11 mouse cellular contexts compared by ENCODE assay signal in genomic region chr15:78607463-78607862, GRCm38 (mm10). TPM values are rescaled to one million over a fixed set of nuclear protein-coding genes. Genes with fewer than 3 reads are reported as not detected.
A peak's percentile ranks its signal among the peaks of the same experiment; 100 is the strongest.
DNase-seq lines count a peak whose midpoint lies in the region; ATAC-seq lines count a peak whose summit lies in the region.
"Had no signal": no experiment of that assay in that cellular context is flagged by ENCODE, and none has a peak within 500 bp of the region (broad histone marks: within the 10 kb centered on the region; RNA-seq: fewer than 3 reads in every experiment).

No protein-coding gene starts in this region.

- no peaks in the 10 kb centered on the region for H3K36me3 ChIP-seq in forebrain, embryonic 10.5 days (replicated peaks)
- no peaks in the 10 kb centered on the region for H3K36me3 ChIP-seq in forebrain, embryonic 13.5 days (ENCODE audit: poor library complexity, severe bottlenecking)
- H3K36me3 ChIP-seq in stomach, embryonic 16.5 days (ENCODE audit: control insufficient read depth, insufficient read depth, low read length) = no peaks in the 10 kb centered on the region
- H3K36me3 ChIP-seq: forebrain, embryonic 12.5 days had no signal

- ATAC-seq in forebrain, embryonic 13.5 days = no peak
- ATAC-seq in stomach, embryonic 16.5 days (ENCODE audit: insufficient read depth, low FRiP score) = peak; percentile 81

- no peak for DNase-seq in forebrain, embryonic 10.5 days (ENCODE audit: extremely low spot score, low spot score)
- DNase-seq in right cerebral cortex, adult 2 months (ENCODE audit: low spot score in 2 of 2) = peak; percentile 41 to 59
- DNase-seq in right cerebral cortex, postnatal 4 days = no peak
- DNase-seq in layer of hippocampus, postnatal 36 days = peak; percentile 34 to 42
- no peak for DNase-seq in gastrocnemius, postnatal 10 days
- DNase-seq in embryo, embryonic 10 days (ENCODE audit: low spot score) = no peak
- DNase-seq: cerebellum, postnatal 10 days had no signal

- H3K4me3 ChIP-seq in forebrain, embryonic 10.5 days = no peak overlapping the region
- no peak overlapping the region for H3K4me3 ChIP-seq in forebrain, embryonic 13.5 days
- H3K4me3 ChIP-seq in stomach, embryonic 16.5 days (replicated peaks; ENCODE audit: low read length) = no peak overlapping the region
- H3K4me3 ChIP-seq: forebrain, embryonic 12.5 days had no signal

- H3K4me1 ChIP-seq in forebrain, embryonic 10.5 days = peaks cover 31% of the 10 kb centered on the region
- peaks cover 17% of the 10 kb centered on the region for H3K4me1 ChIP-seq in forebrain, embryonic 13.5 days
- no peaks in the 10 kb centered on the region for H3K4me1 ChIP-seq in stomach, embryonic 16.5 days (ENCODE audit: control insufficient read depth, insufficient read depth, low read length)

- no peak overlapping the region for H3K4me2 ChIP-seq in forebrain, embryonic 13.5 days
- H3K4me2 ChIP-seq in stomach, embryonic 16.5 days (ENCODE audit: low read depth, low read length) = no peak overlapping the region
- H3K4me2 ChIP-seq: forebrain, embryonic 12.5 days had no signal

- H3K9ac ChIP-seq in forebrain, embryonic 13.5 days = no peak overlapping the region
- no peak overlapping the region for H3K9ac ChIP-seq in stomach, embryonic 16.5 days (ENCODE audit: low read length)
- H3K9ac ChIP-seq: forebrain, embryonic 12.5 days had no signal

- H3K9me3 ChIP-seq in forebrain, embryonic 10.5 days = no peaks in the 10 kb centered on the region; the same call in 1 of the 2 replicates
- H3K9me3 ChIP-seq in forebrain, embryonic 13.5 days (replicated peaks) = no peaks in the 10 kb centered on the region
- H3K9me3 ChIP-seq in stomach, embryonic 16.5 days (replicated peaks; ENCODE audit: control insufficient read depth, low read length) = no peaks in the 10 kb centered on the region
- H3K9me3 ChIP-seq: forebrain, embryonic 12.5 days had no signal

- H3K27me3 ChIP-seq in forebrain, embryonic 10.5 days (ENCODE audit: poor library complexity, severe bottlenecking) = no peaks in the 10 kb centered on the region
- H3K27me3 ChIP-seq in forebrain, embryonic 13.5 days = no peaks in the 10 kb centered on the region
- H3K27me3 ChIP-seq in stomach, embryonic 16.5 days (ENCODE audit: control insufficient read depth, insufficient read depth, low read length) = no peaks in the 10 kb centered on the region
- H3K27me3 ChIP-seq: forebrain, embryonic 12.5 days had no signal

- WGBS in forebrain, embryonic 10.5 days = 76% methylated on average over 4 of the region's 4 CpGs
- WGBS in forebrain, embryonic 13.5 days = 79% methylated on average over 4 of the region's 4 CpGs
- WGBS in stomach, embryonic 16.5 days = 45% methylated on average over 4 of the region's 4 CpGs

- 0 out of 2 replicates have a peak overlapping the region, but pooled peaks have one; percentile 48 for H3K27ac ChIP-seq in forebrain, embryonic 10.5 days
- no peak overlapping the region for H3K27ac ChIP-seq in forebrain, embryonic 13.5 days
- no peak overlapping the region; the same call in 1 of the 2 replicates for H3K27ac ChIP-seq in stomach, embryonic 16.5 days (ENCODE audit: low read length)
- H3K27ac ChIP-seq: forebrain, embryonic 12.5 days had no signal

RNA-seq across cellular contexts. Expression of gene Cyth4, which starts 10.6 kb away (rescaled TPM):
- 4.5 TPM in 2 replicates for polyA plus RNA-seq in forebrain, embryonic 10.5 days (2016; fragmentation: Nextera tagmentation; extraction: Ambion mirVana)
- 3.1 and 3.4 TPM in 2 replicates for polyA plus RNA-seq in forebrain, embryonic 13.5 days (2015; fragmentation: Nextera tagmentation; extraction: Ambion mirVana)
- total RNA-seq in layer of hippocampus, postnatal 36 days (2021) = 10 to 100 TPM; 22.2 to 23.7 TPM
- 10.0 and 12.9 TPM in 2 replicates for polyA plus RNA-seq in stomach, embryonic 16.5 days (2015; fragmentation: Nextera tagmentation; extraction: Ambion mirVana)
- 1 to 10 TPM; 3.1 to 7.7 TPM for total RNA-seq in gastrocnemius, postnatal 10 days (2021)

RNA-seq across cellular contexts. Expression of gene Rac2, which starts 34.9 kb away (rescaled TPM):
- polyA plus RNA-seq in forebrain, embryonic 10.5 days (2016; fragmentation: Nextera tagmentation; extraction: Ambion mirVana) = 3.1 and 6.1 TPM in 2 replicates
- polyA plus RNA-seq in forebrain, embryonic 13.5 days (2015; fragmentation: Nextera tagmentation; extraction: Ambion mirVana) = 2.9 and 3.4 TPM in 2 replicates
- total RNA-seq in layer of hippocampus, postnatal 36 days (2021) = 1 to 10 TPM; 2.0 to 2.7 TPM
- polyA plus RNA-seq in stomach, embryonic 16.5 days (2015; fragmentation: Nextera tagmentation; extraction: Ambion mirVana) = 21.1 and 26.2 TPM in 2 replicates
- total RNA-seq in gastrocnemius, postnatal 10 days (2021) = 10 to 100 TPM in 1 of 2 experiments, 1 to 10 TPM in 1; 1.7 to 12.4 TPM
- polyA plus RNA-seq: C2C12 had no signal

Comparison
In these comparisons a context has a peak if more than half of its experiments do, and no peak if none do; other contexts are left out.
1. DNase-seq: peak in right cerebral cortex, adult 2 months (2 of 2) and layer of hippocampus, postnatal 36 days (2 of 2); none in forebrain, embryonic 10.5 days (single experiment), right cerebral cortex, postnatal 4 days (single experiment), gastrocnemius, postnatal 10 days (single experiment) and embryo, embryonic 10 days (single experiment).